Mouse (Mus musculus) kidney, postnatal 36 days (tissue): ENCODE data around the gene Gm15155.
"Not testable (repeated sequence)": the region's sequence is repeated elsewhere in the genome, so short reads cannot be mapped to it uniquely, and the experiment has no call there.

Experiments
- DNase-seq, 2 experiments: peaks; one replicate each; pipeline ENCODE4 v3.0.0; 2021 to 2022; ENCODE audit warnings: mixed read lengths in 2 of 2

Gm15155 gene

GRCm38 (mm10) chrX:155624341-155624841, at the start of gene Gm15155:
Gene Gm15155 (plus strand): TSS chrX:155624741.
- no peak for DNase-seq

GRCm38 (mm10) chrX:155579791-155580190, 44.8 kb upstream of the Gm15155 start:
- DNase-seq, result no peak

- no peak for DNase-seq
Measured at GRCm38 (mm10) chrX:155584586-155584985, 40.0 kb upstream of the Gm15155 start.

GRCm38 (mm10) chrX:155591490-155591889, 33.1 kb upstream of the Gm15155 start:
- no peak for DNase-seq

- no peak for DNase-seq
Measured at GRCm38 (mm10) chrX:155592467-155592866, 32.1 kb upstream of the Gm15155 start.

- DNase-seq, result no peak
Measured at GRCm38 (mm10) chrX:155594685-155595084, 29.9 kb upstream of the Gm15155 start.

GRCm38 (mm10) chrX:155596390-155596789, 28.2 kb upstream of the Gm15155 start:
- DNase-seq, result no peak

- DNase-seq, result no peak
Measured at GRCm38 (mm10) chrX:155601196-155601595, 23.3 kb upstream of the Gm15155 start.

GRCm38 (mm10) chrX:155622527-155622926, 2.0 kb upstream of the Gm15155 start:
- peak in 1 of 2 experiments; percentile 4 for DNase-seq

- peak in 1 of 2 experiments; percentile 11 for DNase-seq
Measured at GRCm38 (mm10) chrX:155622961-155623599, 1.5 kb upstream of the Gm15155 start.

- DNase-seq, result peak in 1 of 2 experiments; percentile 6
Measured at GRCm38 (mm10) chrX:155623701-155624281, 750 bp upstream of the Gm15155 start, which contains the start of gene Ptchd1. Gene Ptchd1 (minus strand): TSS chrX:155623814.

GRCm38 (mm10) chrX:155624895-155625294, 354 bp downstream of the Gm15155 start:
- DNase-seq, result peak in 1 of 2 experiments; percentile 2

GRCm38 (mm10) chrX:155625671-155626196, 1.2 kb downstream of the Gm15155 start:
- DNase-seq, result peak in 1 of 2 experiments; percentile 6

- DNase-seq, result peak in 1 of 2 experiments; percentile 29
Measured at GRCm38 (mm10) chrX:155643975-155644374, 19.4 kb downstream of the Gm15155 start.

GRCm38 (mm10) chrX:155645975-155646374, 21.4 kb downstream of the Gm15155 start:
- DNase-seq, result no peak

- DNase-seq, result no peak
Measured at GRCm38 (mm10) chrX:155657971-155658370, 33.4 kb downstream of the Gm15155 start.

- not testable (repeated sequence) for DNase-seq
Measured at GRCm38 (mm10) chrX:155690440-155690839, 65.9 kb downstream of the Gm15155 start.

GRCm38 (mm10) chrX:155724157-155724556, 99.6 kb downstream of the Gm15155 start:
- DNase-seq, result no peak

GRCm38 (mm10) chrX:155728387-155728786, 103.8 kb downstream of the Gm15155 start:
- no peak for DNase-seq

GRCm38 (mm10) chrX:155888118-155888517, 263.6 kb downstream of the Gm15155 start:
- no peak for DNase-seq

- peak; percentile 24 to 52 for DNase-seq
Measured at GRCm38 (mm10) chrX:155900040-155900439, 275.5 kb downstream of the Gm15155 start.

GRCm38 (mm10) chrX:155901742-155902141, 277.2 kb downstream of the Gm15155 start:
- no peak for DNase-seq

- DNase-seq, result peak in 1 of 2 experiments; percentile 33
Measured at GRCm38 (mm10) chrX:155903108-155903507, 278.6 kb downstream of the Gm15155 start.

- no peak for DNase-seq
Measured at GRCm38 (mm10) chrX:156009756-156010155, 385.2 kb downstream of the Gm15155 start.
